Mouse (Mus musculus): Measurements from ENCODE around the gene Fam71e2. TPM values are rescaled to one million over a fixed set of nuclear protein-coding genes. Genes with fewer than 3 reads are reported as not detected.

Fam71e2 gene
- not detected in 2 replicates for polyA plus RNA-seq (2012; rRNA removed)

DNA sequence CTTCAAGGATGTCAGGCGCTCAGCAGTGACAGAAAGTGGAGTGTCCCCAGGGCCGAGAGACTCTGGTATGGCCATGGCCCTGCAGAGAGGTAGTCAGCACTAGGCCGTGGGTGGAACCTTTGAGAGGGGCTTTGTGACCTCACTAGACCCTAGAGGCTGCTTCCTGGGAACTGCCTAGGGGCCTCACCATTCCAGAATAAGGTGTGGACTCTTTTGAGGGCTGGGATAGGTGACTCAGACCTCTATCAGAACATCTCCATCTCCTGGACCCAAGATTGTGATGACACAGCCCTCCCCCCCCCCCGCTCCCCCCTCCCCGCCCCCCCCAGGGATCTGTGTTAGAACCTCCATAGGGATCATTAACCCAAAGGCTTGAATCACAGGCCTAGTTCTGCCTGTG is at the start of gene Fam71e2:
Gene Fam71e2 (minus strand): TSS at position 101 of the 400 bp plus-strand sequence.

DNA sequence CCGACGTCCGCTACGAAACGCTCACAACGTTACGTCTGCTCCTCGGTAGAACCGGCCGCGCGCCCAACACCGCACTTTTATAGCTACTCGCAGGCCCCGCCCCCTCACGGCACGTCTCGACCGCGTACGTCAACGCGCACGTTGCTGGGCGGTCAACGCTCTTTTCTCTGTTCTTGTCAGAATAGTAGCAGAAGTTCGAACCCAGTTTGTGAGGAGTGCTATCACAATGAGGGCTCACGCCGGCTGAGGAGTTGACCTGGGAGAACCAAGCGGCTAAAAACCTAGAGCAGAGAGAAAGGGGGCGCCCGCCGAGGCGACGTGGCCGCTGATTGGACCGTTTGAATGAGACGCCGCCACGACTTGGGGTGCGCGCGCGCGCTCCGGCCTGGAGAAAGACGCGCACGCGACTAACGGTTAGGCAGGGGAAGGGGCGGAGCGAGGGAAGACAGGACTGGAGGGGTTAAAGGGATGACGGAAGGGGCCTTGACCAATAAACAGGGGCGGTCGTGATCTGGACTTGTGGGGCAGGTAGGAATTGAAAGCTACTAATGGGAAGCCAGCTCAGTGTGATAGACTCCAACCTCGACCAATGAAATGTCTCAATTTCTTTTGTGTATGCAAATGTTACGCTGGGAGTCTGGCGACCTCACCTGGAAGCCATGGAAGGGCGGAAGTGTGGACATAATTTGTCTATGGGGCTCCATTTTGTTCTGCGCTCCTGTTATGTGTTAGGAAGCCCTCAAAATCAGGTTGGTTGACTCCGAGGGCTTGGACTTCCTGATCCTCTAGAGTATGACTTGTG is 41.4 kb upstream of the Fam71e2 start, which contains the start of gene Ube2s:
Gene Ube2s (minus strand): TSS at position 288 of the 802 bp plus-strand sequence.

DNA sequence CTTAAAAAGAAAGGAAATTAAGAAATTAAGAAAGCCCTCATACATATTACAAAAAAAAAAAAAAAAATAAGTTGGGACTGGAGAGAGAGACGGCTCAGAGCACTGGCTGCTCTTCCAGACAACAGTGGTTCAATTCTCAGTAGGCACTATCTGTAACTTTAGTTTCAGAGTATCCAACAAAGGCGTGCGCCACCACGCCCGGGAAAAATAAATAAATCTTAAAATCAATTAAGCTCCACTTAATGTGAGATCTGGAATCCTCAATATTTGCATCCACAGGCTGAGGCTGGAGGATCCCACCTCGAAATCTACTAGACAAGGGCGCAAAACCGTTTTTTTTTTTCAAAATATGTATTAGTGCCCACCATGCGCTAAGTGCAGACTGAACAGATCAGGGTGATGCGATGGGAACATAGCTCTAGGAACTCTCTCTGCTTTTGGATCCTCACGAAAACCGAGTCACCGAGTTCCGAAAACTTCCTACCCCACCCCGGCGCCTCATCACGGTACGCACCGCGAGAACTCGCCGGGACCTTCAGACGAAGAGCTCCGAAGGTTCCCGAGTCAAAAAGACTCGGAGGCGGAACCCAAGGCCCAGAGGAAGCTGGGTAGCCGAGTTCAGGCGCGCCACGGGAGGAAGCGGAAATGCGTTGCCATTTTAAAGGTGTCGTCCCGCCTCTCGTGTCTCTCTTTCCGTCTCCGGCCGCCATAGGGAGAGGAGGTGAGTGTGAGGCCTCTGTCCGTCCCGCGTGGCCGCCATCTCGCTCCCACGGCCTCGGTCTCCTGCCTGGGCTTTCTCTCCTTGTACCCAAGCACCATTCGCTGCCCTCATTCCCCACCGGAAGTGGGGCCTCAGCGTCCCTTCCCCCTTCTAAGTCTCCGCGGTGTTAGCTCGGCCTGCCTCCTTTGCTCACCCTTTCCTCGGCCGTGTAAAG is 21.4 kb upstream of the Fam71e2 start, which contains the start of gene Rpl28:
Gene Rpl28 (plus strand): TSS at position 597 of the 935 bp plus-strand sequence.

DNA sequence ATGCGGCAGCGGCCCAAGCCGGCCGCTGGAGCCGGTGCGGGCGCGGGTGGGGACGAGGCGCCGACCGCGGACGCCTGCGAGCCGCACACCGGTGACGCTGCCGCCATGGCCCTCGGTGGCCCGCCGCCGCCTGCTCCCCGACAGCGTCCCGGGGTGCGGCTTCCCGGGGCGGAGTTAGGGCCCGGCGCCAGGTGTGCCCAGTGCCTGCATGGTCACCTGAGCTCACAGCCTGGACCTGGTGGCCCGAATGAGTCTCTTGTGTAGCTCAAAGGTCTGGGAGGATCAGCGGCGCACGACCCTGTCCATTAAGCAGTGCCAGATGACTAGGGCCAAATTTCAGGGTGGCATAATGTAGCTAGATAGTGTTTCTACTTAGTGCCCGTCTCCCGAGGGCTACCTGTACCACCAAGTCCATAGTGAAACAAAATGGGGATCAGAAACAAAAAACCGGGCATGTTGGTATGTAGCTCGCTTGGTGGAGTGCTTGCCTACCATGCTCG is 18.4 kb upstream of the Fam71e2 start, which contains the start of gene Tmem238:
Gene Tmem238 (minus strand): TSS at position 221 of the 500 bp plus-strand sequence.

DNA sequence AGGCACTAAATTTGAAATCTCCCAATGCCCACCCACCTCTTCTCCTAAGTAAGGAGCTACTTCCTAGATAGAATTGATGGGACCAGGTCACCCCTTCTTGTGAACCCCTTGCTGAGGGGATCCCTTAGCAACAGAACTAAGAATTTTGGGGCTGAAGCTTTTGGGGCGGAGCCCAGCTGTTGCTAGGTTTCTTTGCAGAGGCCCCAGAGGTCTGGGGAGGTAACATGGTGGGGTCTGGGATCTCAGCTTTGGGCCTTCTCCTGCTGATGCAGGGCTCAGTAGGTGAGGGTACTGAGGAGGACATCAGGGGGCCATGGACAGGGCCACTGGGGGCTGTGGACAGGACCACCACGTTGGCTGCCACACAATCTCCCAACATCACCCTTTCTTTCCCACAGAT is 11.7 kb upstream of the Fam71e2 start, which contains the start of the genes Il11 and Tmem190:
Gene Il11 (minus strand): TSS at position 101 of the 400 bp plus-strand sequence.
Gene Tmem190 (plus strand): TSS at position 179 of the 400 bp plus-strand sequence.

DNA sequence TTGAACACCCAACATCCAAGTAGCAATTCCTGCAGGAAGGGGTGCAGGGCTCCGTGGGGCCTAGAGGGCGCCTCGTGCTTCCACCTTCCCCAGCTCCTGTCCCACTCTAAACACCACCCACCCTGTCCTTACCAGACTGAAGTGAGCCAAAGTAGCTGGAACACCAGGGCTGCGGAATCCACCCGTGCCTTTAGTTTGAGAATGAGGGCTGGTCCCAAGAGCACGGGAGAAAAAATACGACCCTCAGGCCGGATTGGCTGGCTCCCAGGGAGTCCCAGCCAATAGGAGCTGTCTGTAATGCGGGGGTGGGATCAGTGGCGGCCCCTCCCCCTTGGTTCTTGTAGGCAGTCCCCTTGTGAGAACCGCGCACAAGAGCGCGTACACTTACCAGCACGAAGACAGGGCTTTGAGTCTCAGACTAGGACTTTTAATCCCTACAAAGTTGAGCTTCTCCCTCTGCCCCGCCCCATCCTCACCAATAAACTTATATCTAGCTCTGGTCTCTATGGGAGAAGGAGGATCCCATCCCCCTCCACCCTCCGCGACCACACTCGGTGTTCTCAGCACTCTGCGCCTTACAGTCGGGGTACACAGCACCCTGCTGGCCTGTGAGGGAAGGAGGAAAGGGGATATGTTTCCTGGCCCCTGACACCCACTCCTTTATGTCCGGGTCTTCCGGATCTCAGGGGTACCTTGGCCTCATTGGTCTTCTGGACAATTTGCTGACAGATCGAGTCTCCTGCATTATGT is 18.1 kb downstream of the Fam71e2 start, which contains the start of gene Cox6b2:
Gene Cox6b2 (minus strand): TSS at position 274 of the 750 bp plus-strand sequence.

DNA sequence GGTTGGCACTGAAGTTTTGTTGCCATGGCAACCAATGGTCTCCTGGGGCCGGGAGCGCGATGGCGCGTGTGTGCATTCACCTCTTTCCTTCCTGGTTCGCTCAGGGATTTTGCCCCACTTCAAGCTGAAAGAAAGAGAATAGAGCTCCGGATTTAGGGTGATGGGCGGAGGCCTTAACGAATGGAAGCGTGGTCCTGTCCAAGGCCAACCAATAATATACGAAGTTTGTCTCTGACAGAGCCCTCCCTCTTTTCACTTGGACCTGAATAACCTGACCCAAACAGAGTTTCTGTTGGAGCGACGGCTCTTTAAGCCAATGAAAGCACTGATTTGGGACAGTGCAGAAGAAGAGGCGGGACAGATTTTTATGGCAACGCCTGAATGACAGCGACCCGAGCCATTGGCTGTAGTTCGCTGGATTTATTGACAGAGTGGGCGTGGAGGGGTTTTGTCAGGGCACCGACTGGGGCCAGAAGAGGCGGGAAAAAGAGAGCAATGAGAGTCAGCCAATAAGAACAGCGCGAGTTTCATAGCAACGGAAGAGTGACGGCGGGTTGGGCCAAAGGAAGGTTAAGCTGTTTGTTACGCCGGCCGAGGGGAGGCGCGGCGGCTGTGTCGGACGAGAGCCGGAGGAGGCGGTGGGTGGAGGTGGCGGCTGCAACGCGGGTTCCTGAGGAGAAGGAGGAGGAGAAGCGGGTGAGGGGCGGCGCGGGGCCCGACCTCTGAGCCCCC is 31.4 kb downstream of the Fam71e2 start, which contains the start of gene Kmt5c:
Gene Kmt5c (plus strand): TSS at position 572 of the 732 bp plus-strand sequence.

DNA sequence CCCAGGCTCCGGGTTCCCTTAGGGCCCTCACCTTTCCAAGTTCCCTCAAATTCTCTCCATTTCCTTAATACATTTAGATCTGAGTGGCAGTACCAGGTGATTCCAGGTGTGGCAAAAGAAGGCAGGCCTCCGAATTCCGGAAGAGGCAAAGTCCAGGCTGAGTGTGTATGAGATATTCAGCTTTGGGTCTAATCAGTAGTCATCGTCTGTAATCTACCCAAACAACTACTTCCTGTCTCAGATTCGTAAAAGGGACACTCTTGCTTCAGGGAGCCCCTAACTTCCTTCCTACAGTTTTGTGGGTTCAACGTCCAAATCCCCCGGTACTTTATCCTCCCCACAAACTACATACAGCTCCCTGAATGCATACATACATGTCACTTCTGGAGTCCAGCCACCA is 45.9 kb downstream of the Fam71e2 start, which contains the start of gene Tmem150b:
Gene Tmem150b (minus strand): TSS at position 81 of the 400 bp plus-strand sequence.

Other genes with a start within 250 kb of the Fam71e2 start
- 1.6 and 1.9 TPM in 2 replicates for gene Tnni3, start 247.1 kb downstream of the Fam71e2 start, polyA plus RNA-seq (2012; rRNA removed)
- gene Dnaaf3, start 238.8 kb downstream of the Fam71e2 start, polyA plus RNA-seq (2012; rRNA removed), result 2.7 and 2.8 TPM in 2 replicates
- 11.2 and 12.5 TPM in 2 replicates for gene Syt5, start 223.8 kb downstream of the Fam71e2 start, polyA plus RNA-seq (2012; rRNA removed)
- 58.9 and 64.2 TPM in 2 replicates for gene Ptprh, start 167.3 kb downstream of the Fam71e2 start, polyA plus RNA-seq (2012; rRNA removed)
- gene Tmem86b, start 139.9 kb downstream of the Fam71e2 start, polyA plus RNA-seq (2012; rRNA removed), result 11.1 and 15.0 TPM in 2 replicates
- 135 and 140 TPM in 2 replicates for gene Ppp6r1, start 112.3 kb downstream of the Fam71e2 start, polyA plus RNA-seq (2012; rRNA removed)
- gene Hspbp1, start 86.2 kb downstream of the Fam71e2 start, polyA plus RNA-seq (2012; rRNA removed), result 43.6 and 46.8 TPM in 2 replicates
- gene Brsk1, start 80.7 kb downstream of the Fam71e2 start, polyA plus RNA-seq (2012; rRNA removed), result 5.2 and 6.4 TPM in 2 replicates
- 21.0 and 24.9 TPM in 2 replicates for gene Tmem150b, start 46.1 kb downstream of the Fam71e2 start, polyA plus RNA-seq (2012; rRNA removed)
- 187 and 215 TPM in 2 replicates for gene Kmt5c, start 31.2 kb downstream of the Fam71e2 start, polyA plus RNA-seq (2012; rRNA removed)
- 22.5 and 40.9 TPM in 2 replicates for gene Cox6b2, start 18.2 kb downstream of the Fam71e2 start, polyA plus RNA-seq (2012; rRNA removed)
- 0.90 and 1.0 TPM in 2 replicates for gene Il11, start 11.6 kb upstream of the Fam71e2 start, polyA plus RNA-seq (2012; rRNA removed)
- not detected in 2 replicates for gene Tmem190, start 11.6 kb upstream of the Fam71e2 start, polyA plus RNA-seq (2012; rRNA removed)
- 227 and 263 TPM in 2 replicates for gene Tmem238, start 18.4 kb upstream of the Fam71e2 start, polyA plus RNA-seq (2012; rRNA removed)
- gene Rpl28, start 21.6 kb upstream of the Fam71e2 start, polyA plus RNA-seq (2012; rRNA removed), result 405 and 513 TPM in 2 replicates
- 143 and 257 TPM in 2 replicates for gene Ube2s, start 41.3 kb upstream of the Fam71e2 start, polyA plus RNA-seq (2012; rRNA removed)
- 2.0 and 2.8 TPM in 2 replicates for gene Shisa7, start 73.4 kb upstream of the Fam71e2 start, polyA plus RNA-seq (2012; rRNA removed)
- gene Isoc2b, start 99.0 kb upstream of the Fam71e2 start, polyA plus RNA-seq (2012; rRNA removed), result 40.8 and 52.6 TPM in 2 replicates
- 18.6 and 21.4 TPM in 2 replicates for gene Isoc2a, start 105.9 kb upstream of the Fam71e2 start, polyA plus RNA-seq (2012; rRNA removed)
- gene Gm36210, start 135.2 kb upstream of the Fam71e2 start, polyA plus RNA-seq (2012; rRNA removed), result 0.08 TPM in 1 of 2 replicates, not detected in the other
- 31.6 and 31.7 TPM in 2 replicates for gene Zfp628, start 143.9 kb upstream of the Fam71e2 start, polyA plus RNA-seq (2012; rRNA removed)
- 16.0 and 18.1 TPM in 2 replicates for gene Nat14, start 150.7 kb upstream of the Fam71e2 start, polyA plus RNA-seq (2012; rRNA removed)
- 12.0 and 12.4 TPM in 2 replicates for gene Ssc5d, start 154.5 kb upstream of the Fam71e2 start, polyA plus RNA-seq (2012; rRNA removed)
- 0.09 and 0.30 TPM in 2 replicates for gene Sbk2, start 193.1 kb upstream of the Fam71e2 start, polyA plus RNA-seq (2012; rRNA removed)
- 0.28 TPM in 1 of 2 replicates, not detected in the other for gene Sbk3, start 199.9 kb upstream of the Fam71e2 start, polyA plus RNA-seq (2012; rRNA removed)
- 60.1 and 63.9 TPM in 2 replicates for gene Zfp579, start 224.9 kb upstream of the Fam71e2 start, polyA plus RNA-seq (2012; rRNA removed)
- 58.6 and 61.0 TPM in 2 replicates for gene Zfp524, start 243.1 kb upstream of the Fam71e2 start, polyA plus RNA-seq (2012; rRNA removed)
- 35.6 and 36.3 TPM in 2 replicates for gene Fiz1, start 243.4 kb upstream of the Fam71e2 start, polyA plus RNA-seq (2012; rRNA removed)
- gene Gm44973, start 244.2 kb upstream of the Fam71e2 start, polyA plus RNA-seq (2012; rRNA removed), result 0.35 TPM in 1 of 2 replicates, not detected in the other
- gene Zfp865, start 249.1 kb upstream of the Fam71e2 start, polyA plus RNA-seq (2012; rRNA removed), result 37.3 and 43.2 TPM in 2 replicates
- 3.0 and 3.6 TPM in 2 replicates for gene Ccdc106, start 249.3 kb upstream of the Fam71e2 start, polyA plus RNA-seq (2012; rRNA removed)